Mouse (Mus musculus) fibroblast of lung, adult 2 months (primary cell): ENCODE measurements around the gene Vps33a.
"Not testable (repeated sequence)": the region's sequence is repeated elsewhere in the genome, so short reads cannot be mapped to it uniquely, and the experiment has no call there.

Experiments
- DNase-seq: peaks from one replicate; pipeline ENCODE4 v3.0.0-alpha.2; 2011; ENCODE audit warnings: low read depth

The Vps33a gene

GRCm38 (mm10) chr5:123524393-123524750 is 48.5 kb downstream of the Vps33a start:
- DNase-seq: no peak

GRCm38 (mm10) chr5:123523692-123524392 is 49.0 kb downstream of the Vps33a start, which contains the start of gene Diablo:
Diablo (minus strand) TSS chr5:123524176.
- peak; percentile 87 for DNase-seq

- no peak for DNase-seq
Observed at GRCm38 (mm10) chr5:123522166-123522565, 50.7 kb downstream of the Vps33a start.

GRCm38 (mm10) chr5:123521621-123522020 is 51.2 kb downstream of the Vps33a start:
- DNase-seq: no peak

- DNase-seq: no peak
Observed at GRCm38 (mm10) chr5:123520666-123521065, 52.2 kb downstream of the Vps33a start.

GRCm38 (mm10) chr5:123514871-123515270 is 58.0 kb downstream of the Vps33a start:
- no peak for DNase-seq

GRCm38 (mm10) chr5:123512102-123512501 is 60.7 kb downstream of the Vps33a start:
- no peak for DNase-seq

GRCm38 (mm10) chr5:123511426-123511825 is 61.4 kb downstream of the Vps33a start:
- not testable (repeated sequence) for DNase-seq

- DNase-seq: no peak
Observed at GRCm38 (mm10) chr5:123510160-123510559, 62.7 kb downstream of the Vps33a start, which contains the start of gene B3gnt4. B3gnt4 (plus strand) TSS chr5:123510460.

- no peak for DNase-seq
Observed at GRCm38 (mm10) chr5:123508921-123509320, 63.9 kb downstream of the Vps33a start.

GRCm38 (mm10) chr5:123507936-123508723 is 64.7 kb downstream of the Vps33a start:
- DNase-seq: peak; percentile 61

GRCm38 (mm10) chr5:123501973-123502372 is 70.9 kb downstream of the Vps33a start:
- no peak for DNase-seq

GRCm38 (mm10) chr5:123499717-123500116 is 73.1 kb downstream of the Vps33a start:
- DNase-seq: no peak

- DNase-seq: no peak
Observed at GRCm38 (mm10) chr5:123489935-123490334, 82.9 kb downstream of the Vps33a start.

GRCm38 (mm10) chr5:123489112-123489785 is 83.6 kb downstream of the Vps33a start, which contains the start of the genes Lrrc43 and Il31:
Lrrc43 (plus strand) TSS chr5:123489305.
Il31 (minus strand) TSS chr5:123489489.
- no peak for DNase-seq

- no peak for DNase-seq
Observed at GRCm38 (mm10) chr5:123487659-123488395, 85.0 kb downstream of the Vps33a start.
